8 mouse cellular contexts compared by ENCODE assay signal in genomic region chr9:50746214-50746677, GRCm38 (mm10). TPM values are rescaled to one million over a fixed set of nuclear protein-coding genes. Genes with fewer than 3 reads are reported as not detected.
A peak's percentile ranks its signal among the peaks of the same experiment; 100 is the strongest.
DNase-seq lines count a peak whose midpoint lies in the region; ATAC-seq and TF ChIP-seq lines count a peak whose summit lies in the region.

TSS of gene 2310030G06Rik (minus strand) at chr9:50746536.

- no peak for ATAC-seq in hindbrain, embryonic 11.5 days (ENCODE audit: low FRiP score)
- ATAC-seq in limb, embryonic 14.5 days (ENCODE audit: low FRiP score, low read depth): peak; percentile 26; the same call in 1 of the 2 replicates
- ATAC-seq in midbrain, embryonic 16.5 days: no peak
- no peak for ATAC-seq in monocyte, adult 5-6 weeks (replicated peaks; ENCODE audit: insufficient number of reproducible peaks, low FRiP score, low TSS enrichment, poor library complexity, severe bottlenecking)

- WGBS in hindbrain, embryonic 11.5 days: 1% methylated on average over 19 of the region's 19 CpGs
- 1% methylated on average over 19 of the region's 19 CpGs for WGBS in limb, embryonic 14.5 days
- WGBS in midbrain, embryonic 16.5 days: 2% methylated on average over 19 of the region's 19 CpGs

- no peaks in the 10 kb centered on the region for H3K27me3 ChIP-seq in hindbrain, embryonic 11.5 days (ENCODE audit: control insufficient read depth, insufficient read depth, low read length)
- H3K27me3 ChIP-seq in limb, embryonic 14.5 days (ENCODE audit: control insufficient read depth, insufficient read depth, low read length): peaks cover 3% of the 10 kb centered on the region; the same call in 1 of the 2 replicates
- H3K27me3 ChIP-seq in midbrain, embryonic 16.5 days (ENCODE audit: control insufficient read depth, insufficient read depth, low read depth, low read length): peaks cover 5% of the 10 kb centered on the region

- no peaks in the 10 kb centered on the region for H3K36me3 ChIP-seq in hindbrain, embryonic 11.5 days (ENCODE audit: control insufficient read depth, insufficient read depth, low read length)
- no peaks in the 10 kb centered on the region for H3K36me3 ChIP-seq in limb, embryonic 14.5 days (ENCODE audit: control insufficient read depth, insufficient read depth, low read length)
- no peaks in the 10 kb centered on the region for H3K36me3 ChIP-seq in midbrain, embryonic 16.5 days (ENCODE audit: control insufficient read depth, insufficient read depth, low read length)

- H3K4me3 ChIP-seq in hindbrain, embryonic 11.5 days (ENCODE audit: low read depth, low read length): peak within 1 kb of the TSS; percentile 23
- H3K4me3 ChIP-seq in limb, embryonic 14.5 days (replicated peaks; ENCODE audit: low read length): peak within 1 kb of the TSS; percentile 32
- H3K4me3 ChIP-seq in midbrain, embryonic 16.5 days (ENCODE audit: low read depth, low read length): peak within 1 kb of the TSS; percentile 37

- peak within 1 kb of the TSS; percentile 46 for H3K4me2 ChIP-seq in hindbrain, embryonic 11.5 days (replicated peaks; ENCODE audit: low read depth, low read length)
- H3K4me2 ChIP-seq in limb, embryonic 14.5 days (replicated peaks; ENCODE audit: low read depth, low read length, severe bottlenecking): peak within 1 kb of the TSS; percentile 54
- peak within 1 kb of the TSS; percentile 66 for H3K4me2 ChIP-seq in midbrain, embryonic 16.5 days (ENCODE audit: low read length)

- 0 out of 2 replicates have a peak, but pooled peaks cover 4% of the 10 kb centered on the region for H3K4me1 ChIP-seq in hindbrain, embryonic 11.5 days (replicated peaks; ENCODE audit: control insufficient read depth, insufficient read depth, low read length)
- peaks cover 6% of the 10 kb centered on the region for H3K4me1 ChIP-seq in limb, embryonic 14.5 days (ENCODE audit: control insufficient read depth, insufficient read depth, low read length)
- H3K4me1 ChIP-seq in midbrain, embryonic 16.5 days (ENCODE audit: control insufficient read depth, insufficient read depth, low read length): peaks cover 2% of the 10 kb centered on the region; the same call in 1 of the 2 replicates

- H3K9me3 ChIP-seq in hindbrain, embryonic 11.5 days (ENCODE audit: control insufficient read depth, low read length): no peaks in the 10 kb centered on the region
- no peaks in the 10 kb centered on the region for H3K9me3 ChIP-seq in limb, embryonic 14.5 days (ENCODE audit: control insufficient read depth, low read length)
- H3K9me3 ChIP-seq in midbrain, embryonic 16.5 days (replicated peaks; ENCODE audit: control insufficient read depth, low read length, poor library complexity, severe bottlenecking): no peaks in the 10 kb centered on the region

- peak within 1 kb of the TSS; percentile 45; the same call in 1 of the 2 replicates for H3K9ac ChIP-seq in hindbrain, embryonic 11.5 days (ENCODE audit: low read depth, low read length)
- peak within 1 kb of the TSS; percentile 45; the same call in 1 of the 2 replicates for H3K9ac ChIP-seq in limb, embryonic 14.5 days (ENCODE audit: low read depth, low read length, severe bottlenecking)
- peak within 1 kb of the TSS; percentile 53 for H3K9ac ChIP-seq in midbrain, embryonic 16.5 days (ENCODE audit: low read depth, low read length)

- TF ChIP-seq POLR2A in limb, embryonic 14.5 days (IDR thresholded peaks at IDR 0.05; ENCODE audit: borderline replicate concordance, extremely low read depth, insufficient read depth, insufficient read length): no peak

- intact Hi-C loops in heart, postnatal 25 days (cut with DNase I): no loop called here

- no peak within 1 kb of the TSS for H3K27ac ChIP-seq in hindbrain, embryonic 11.5 days (ENCODE audit: low read depth, low read length)
- H3K27ac ChIP-seq in limb, embryonic 14.5 days (replicated peaks; ENCODE audit: low read depth, low read length): no peak within 1 kb of the TSS
- peak within 1 kb of the TSS; percentile 47; the same call in 1 of the 2 replicates for H3K27ac ChIP-seq in midbrain, embryonic 16.5 days (ENCODE audit: low read length)

- DNase-seq in heart, adult 11 months: peak; percentile 84
- no peak for DNase-seq in heart, postnatal 25 days (ENCODE audit: low spot score)
- DNase-seq in embryo, embryonic 10.5 days (ENCODE audit: low spot score): peak; percentile 50
- peak; percentile 36 for DNase-seq in hindbrain, embryonic 11.5 days (ENCODE audit: low spot score)
- peak; percentile 21 for DNase-seq in limb, embryonic 14.5 days (ENCODE audit: low spot score)
- no peak for DNase-seq in frontal cortex, adult 2 months (ENCODE audit: extremely low spot score in 1 of 2, low spot score in 1 of 2)

RNA-seq across cellular contexts. Expression of gene 2310030G06Rik, which starts in this region (rescaled TPM):
- 1 to 10 TPM; 1.9 to 2.4 TPM for total RNA-seq in heart, postnatal 25 days (2021)
- polyA plus RNA-seq in hindbrain, embryonic 11.5 days (2014; fragmentation: Nextera tagmentation; extraction: Ambion mirVana): 1.3 and 1.7 TPM in 2 replicates
- polyA plus RNA-seq in limb, embryonic 14.5 days (2012; rRNA removed): 3.8 and 4.9 TPM in 2 replicates
- 5.2 and 5.4 TPM in 2 replicates for polyA plus RNA-seq in limb, embryonic 14.5 days (2014; fragmentation: Nextera tagmentation; extraction: Ambion mirVana)
- polyA plus RNA-seq in midbrain, embryonic 16.5 days (2015; fragmentation: Nextera tagmentation; extraction: Ambion mirVana): 1.2 and 2.5 TPM in 2 replicates
- polyA plus RNA-seq in frontal cortex, adult 2 months (2012; rRNA removed): 3.3 and 3.8 TPM in 2 replicates
- not detected in 3 replicates for total RNA-seq in monocyte, adult 5-6 weeks (2017)

Comparison
In these comparisons a context has a peak if more than half of its experiments do, and no peak if none do; other contexts are left out.
1. DNase-seq: peak in heart, adult 11 months (single experiment), embryo, embryonic 10.5 days (single experiment), hindbrain, embryonic 11.5 days (single experiment) and limb, embryonic 14.5 days (single experiment); none in heart, postnatal 25 days (single experiment) and frontal cortex, adult 2 months (0 of 2).
2. Peak in every context shown above with its lines, with median percentiles within 50 percentile points of each other: H3K4me2 ChIP-seq, H3K4me3 ChIP-seq and H3K9ac ChIP-seq.